Mouse (Mus musculus): ENCODE measurements around the gene Tsga10ip. TPM values are rescaled to one million over a fixed set of nuclear protein-coding genes. Genes with fewer than 3 reads are reported as not detected.

Gene Tsga10ip
- polyA plus RNA-seq, 1 experiment, result 0.59 TPM

DNA sequence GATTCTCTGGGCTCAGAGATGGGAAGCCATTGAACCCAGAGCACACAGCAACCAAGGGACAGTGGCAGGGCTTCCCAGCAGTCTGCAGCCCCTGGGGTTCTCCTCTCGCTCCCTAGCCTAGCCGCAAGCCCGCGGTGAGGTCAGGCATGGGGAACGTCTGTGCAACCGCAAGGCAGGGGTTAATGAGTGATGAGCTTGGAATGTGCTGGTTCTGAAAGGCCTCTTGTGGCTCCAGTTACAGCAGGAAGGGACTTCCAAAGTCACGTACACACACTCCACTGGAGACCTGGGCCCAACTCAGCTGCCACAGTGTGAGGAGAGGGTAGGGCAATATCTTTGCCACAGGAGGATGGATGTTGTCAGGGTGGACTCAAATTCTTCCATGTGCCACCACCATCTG lies 42.6 kb upstream of the Tsga10ip start:
- no peak for DNase-seq
- no peak for TF ChIP-seq POLR2A (IDR thresholded peaks at IDR 0.05; ENCODE audit: control insufficient read depth, extremely low read depth, insufficient read depth, low read length, poor library complexity)
- TF ChIP-seq CTCF (IDR thresholded peaks at IDR 0.05; ENCODE audit: borderline replicate concordance, control insufficient read depth, extremely low read depth, insufficient read depth, low read length, poor library complexity), result no peak
- Histone ChIP-seq H3K36me3 (ENCODE audit: control insufficient read depth, insufficient read depth, low read length) (no peaks in the 10 kb centered on the region), H3K4me3 (ENCODE audit: control insufficient read depth, insufficient read depth, low read length) (no peak overlapping the region), H3K27ac (ENCODE audit: control insufficient read depth, insufficient read depth, low read length) (no peak overlapping the region), H3K27me3 (ENCODE audit: control insufficient read depth, insufficient read depth, low read length) (peaks cover 14% of the 10 kb centered on the region), H3K4me1 (replicated peaks; ENCODE audit: control insufficient read depth, insufficient read depth, low read length) (peaks cover 20% of the 10 kb centered on the region)
- 71% methylated on average over 7 of the region's 7 CpGs for WGBS

DNA sequence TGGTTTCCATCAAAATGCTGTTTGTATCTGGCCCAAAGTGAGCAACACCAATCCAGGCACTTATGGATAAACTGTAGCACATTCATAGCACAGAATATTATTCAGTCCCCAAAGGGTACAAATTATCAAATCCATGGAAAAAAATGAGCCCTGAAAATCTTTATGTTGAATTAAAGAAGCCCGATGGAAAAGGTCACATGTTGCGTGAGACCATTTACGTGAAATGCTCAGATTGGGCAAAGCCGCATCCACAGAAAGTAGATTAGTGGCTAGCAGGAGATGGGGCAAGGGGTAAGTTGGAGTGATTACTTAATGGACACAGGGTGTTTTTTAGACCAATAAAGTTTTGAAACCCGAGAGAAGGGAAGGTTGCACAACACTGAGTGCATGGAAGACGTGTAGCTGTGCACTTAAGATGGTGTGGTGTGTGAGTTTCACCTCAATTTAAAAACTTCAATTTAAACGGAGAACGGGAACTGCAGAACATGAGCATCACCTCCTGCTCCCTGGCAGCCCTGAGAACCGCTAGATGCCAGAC lies 42.1 kb upstream of the Tsga10ip start:
- no peak for DNase-seq
- Histone ChIP-seq H3K27me3 (ENCODE audit: control insufficient read depth, insufficient read depth, low read length) (peaks cover 14% of the 10 kb centered on the region), H3K4me1 (replicated peaks; ENCODE audit: control insufficient read depth, insufficient read depth, low read length) (peaks cover 20% of the 10 kb centered on the region), H3K4me3 (ENCODE audit: control insufficient read depth, insufficient read depth, low read length) (no peak overlapping the region), H3K27ac (ENCODE audit: control insufficient read depth, insufficient read depth, low read length) (no peak overlapping the region), H3K36me3 (ENCODE audit: control insufficient read depth, insufficient read depth, low read length) (no peaks in the 10 kb centered on the region)
- 74% methylated on average over 9 of the region's 9 CpGs for WGBS
- TF ChIP-seq CTCF (IDR thresholded peaks at IDR 0.05; ENCODE audit: borderline replicate concordance, control insufficient read depth, extremely low read depth, insufficient read depth, low read length, poor library complexity), result no peak
- TF ChIP-seq POLR2A (IDR thresholded peaks at IDR 0.05; ENCODE audit: control insufficient read depth, extremely low read depth, insufficient read depth, low read length, poor library complexity), result no peak

DNA sequence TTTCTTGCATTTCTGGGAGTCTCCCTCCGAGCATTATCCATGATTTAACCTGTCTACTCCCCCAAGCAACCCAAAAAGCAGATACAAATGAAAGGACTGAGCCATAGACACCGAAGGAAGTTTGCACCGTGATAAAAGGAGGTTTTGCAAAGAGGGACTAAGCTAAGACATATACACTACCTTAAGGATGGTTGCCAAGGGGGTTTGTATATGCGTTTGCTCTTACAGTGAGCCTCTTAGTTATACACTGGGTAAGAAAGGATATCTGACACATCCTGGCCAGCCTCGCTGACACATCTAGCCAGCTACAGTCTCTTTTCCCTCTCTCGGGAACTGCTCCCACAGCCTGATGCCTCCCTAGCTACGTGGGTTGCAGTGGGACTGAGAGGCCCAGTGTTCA lies 31.6 kb upstream of the Tsga10ip start:
- WGBS, result 63% methylated on average over 7 of the region's 7 CpGs
- DNase-seq, result no peak
- H3K27ac ChIP-seq (ENCODE audit: control insufficient read depth, insufficient read depth, low read length), result peak overlapping the region; percentile 40
- no peak overlapping the region for H3K4me3 ChIP-seq (ENCODE audit: control insufficient read depth, insufficient read depth, low read length)
- H3K36me3 ChIP-seq (ENCODE audit: control insufficient read depth, insufficient read depth, low read length), result no peaks in the 10 kb centered on the region
- TF ChIP-seq CTCF (IDR thresholded peaks at IDR 0.05; ENCODE audit: borderline replicate concordance, control insufficient read depth, extremely low read depth, insufficient read depth, low read length, poor library complexity) (no peak), POLR2A (IDR thresholded peaks at IDR 0.05; ENCODE audit: control insufficient read depth, extremely low read depth, insufficient read depth, low read length, poor library complexity) (no peak)
- peaks cover 35% of the 10 kb centered on the region for H3K4me1 ChIP-seq (replicated peaks; ENCODE audit: control insufficient read depth, insufficient read depth, low read length)
- H3K27me3 ChIP-seq (ENCODE audit: control insufficient read depth, insufficient read depth, low read length), result no peaks in the 10 kb centered on the region

DNA sequence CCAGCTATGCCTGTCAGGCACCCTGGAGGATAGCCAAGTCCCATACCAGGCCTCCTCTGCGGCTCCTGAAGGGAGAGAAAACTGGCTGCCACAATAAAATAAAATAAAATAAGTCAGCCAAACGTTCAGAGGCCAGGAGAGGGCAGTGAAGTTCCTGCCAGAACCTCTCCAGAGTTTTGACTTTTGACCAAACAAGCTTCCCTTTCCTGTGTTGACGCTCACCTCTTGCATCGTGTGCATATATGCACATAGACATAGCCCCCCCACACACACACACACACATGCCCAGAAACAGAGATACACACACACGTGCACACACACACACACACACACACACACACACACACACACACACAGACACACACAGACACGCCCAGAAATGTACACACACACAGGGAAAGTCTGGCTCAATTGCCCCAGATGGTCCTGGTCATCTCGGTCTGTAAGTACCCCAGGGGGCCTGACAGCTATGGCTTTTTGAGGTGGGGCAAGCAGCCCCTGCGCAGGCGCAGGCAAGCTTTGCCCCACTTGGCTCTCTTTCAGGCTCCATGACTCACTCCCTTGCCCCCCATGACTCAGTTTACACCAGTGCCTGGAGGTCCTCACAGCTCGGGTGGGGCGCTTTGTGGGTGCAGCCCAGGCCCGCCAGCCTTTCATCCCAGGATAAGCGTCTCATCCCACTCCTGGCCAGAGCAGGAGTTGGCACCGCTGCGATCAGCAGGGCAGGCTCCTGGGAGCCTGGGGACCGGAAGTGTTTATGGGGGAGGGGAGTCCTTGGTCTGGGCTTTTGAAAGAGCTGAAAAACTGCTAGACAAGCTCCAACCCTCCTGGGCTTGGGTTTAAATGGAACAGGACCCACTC lies 30.9 kb upstream of the Tsga10ip start:
- DNase-seq, result peak; percentile 74
- no peaks in the 10 kb centered on the region for H3K36me3 ChIP-seq (ENCODE audit: control insufficient read depth, insufficient read depth, low read length)
- peaks cover 35% of the 10 kb centered on the region for H3K4me1 ChIP-seq (replicated peaks; ENCODE audit: control insufficient read depth, insufficient read depth, low read length)
- WGBS, result 2% methylated on average over 16 of the region's 16 CpGs
- no peaks in the 10 kb centered on the region for H3K27me3 ChIP-seq (ENCODE audit: control insufficient read depth, insufficient read depth, low read length)
- TF ChIP-seq POLR2A (IDR thresholded peaks at IDR 0.05; ENCODE audit: control insufficient read depth, extremely low read depth, insufficient read depth, low read length, poor library complexity) (peak; percentile 66), CTCF (IDR thresholded peaks at IDR 0.05; ENCODE audit: borderline replicate concordance, control insufficient read depth, extremely low read depth, insufficient read depth, low read length, poor library complexity) (no peak; the same call in 1 of the 2 replicates)
- peak overlapping the region; percentile 55 for H3K4me3 ChIP-seq (ENCODE audit: control insufficient read depth, insufficient read depth, low read length)
- peak overlapping the region; percentile 40 for H3K27ac ChIP-seq (ENCODE audit: control insufficient read depth, insufficient read depth, low read length)

DNA sequence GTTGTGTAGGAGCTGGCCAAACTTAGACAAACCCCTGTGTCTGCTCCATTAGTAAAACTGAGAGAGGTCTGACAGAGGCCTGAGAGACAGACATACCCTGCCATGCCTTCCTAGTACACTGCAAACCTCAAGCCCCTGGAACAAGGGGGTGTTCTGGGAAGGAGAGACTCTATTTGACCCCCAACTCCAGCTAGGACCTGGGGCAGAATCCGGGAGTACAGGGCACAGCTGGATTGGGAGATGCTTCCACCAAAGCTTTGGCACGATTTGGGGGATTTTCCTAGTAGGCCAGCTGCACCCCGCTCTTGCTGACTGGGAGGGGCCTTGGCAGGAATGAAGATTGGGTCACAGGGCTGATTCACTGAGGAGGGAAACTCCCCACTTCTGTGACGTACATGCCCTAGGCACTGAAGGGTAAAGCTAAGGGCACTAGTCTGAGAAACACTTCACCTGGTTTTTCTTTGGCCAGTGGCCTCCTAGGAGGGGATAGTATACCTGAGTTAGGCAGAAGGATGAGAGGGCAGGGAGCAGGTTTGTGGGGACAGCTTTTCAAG lies 29.7 kb upstream of the Tsga10ip start:
- Histone ChIP-seq H3K36me3 (ENCODE audit: control insufficient read depth, insufficient read depth, low read length) (0 out of 2 replicates have a peak, but pooled peaks cover 2% of the 10 kb centered on the region), H3K4me3 (ENCODE audit: control insufficient read depth, insufficient read depth, low read length) (no peak overlapping the region), H3K4me1 (replicated peaks; ENCODE audit: control insufficient read depth, insufficient read depth, low read length) (peaks cover 36% of the 10 kb centered on the region), H3K27ac (ENCODE audit: control insufficient read depth, insufficient read depth, low read length) (no peak overlapping the region), H3K27me3 (ENCODE audit: control insufficient read depth, insufficient read depth, low read length) (no peaks in the 10 kb centered on the region)
- DNase-seq, result no peak
- 85% methylated on average over 4 of the region's 4 CpGs for WGBS
- TF ChIP-seq CTCF (IDR thresholded peaks at IDR 0.05; ENCODE audit: borderline replicate concordance, control insufficient read depth, extremely low read depth, insufficient read depth, low read length, poor library complexity), result no peak
- no peak for TF ChIP-seq POLR2A (IDR thresholded peaks at IDR 0.05; ENCODE audit: control insufficient read depth, extremely low read depth, insufficient read depth, low read length, poor library complexity)

DNA sequence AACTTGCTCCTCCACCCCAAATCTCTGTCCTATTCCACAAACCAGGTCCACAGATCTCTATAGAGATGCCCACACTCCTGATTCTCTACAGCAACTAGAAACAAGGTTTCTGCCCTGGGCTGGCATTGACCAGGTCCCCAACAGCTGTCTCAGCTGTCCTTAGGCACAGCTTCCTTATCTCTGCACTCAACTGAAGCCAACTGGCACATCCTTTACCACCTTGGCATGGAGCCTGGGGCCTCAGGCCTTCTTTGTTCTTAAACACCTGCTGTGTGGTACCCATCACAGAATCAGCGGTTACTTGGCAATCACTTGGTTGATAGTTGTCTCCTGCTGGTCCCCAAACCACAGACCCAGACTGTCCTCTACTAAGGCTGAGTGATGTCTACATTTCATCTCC lies 28.1 kb upstream of the Tsga10ip start:
- TF ChIP-seq CTCF (IDR thresholded peaks at IDR 0.05; ENCODE audit: borderline replicate concordance, control insufficient read depth, extremely low read depth, insufficient read depth, low read length, poor library complexity), result no peak
- TF ChIP-seq POLR2A (IDR thresholded peaks at IDR 0.05; ENCODE audit: control insufficient read depth, extremely low read depth, insufficient read depth, low read length, poor library complexity), result no peak
- H3K4me1 ChIP-seq (replicated peaks; ENCODE audit: control insufficient read depth, insufficient read depth, low read length), result peaks cover 50% of the 10 kb centered on the region
- peak overlapping the region; percentile 35 for H3K27ac ChIP-seq (ENCODE audit: control insufficient read depth, insufficient read depth, low read length)
- 2% methylated on average over 1 of the region's 1 CpGs for WGBS
- H3K36me3 ChIP-seq (ENCODE audit: control insufficient read depth, insufficient read depth, low read length), result 0 out of 2 replicates have a peak, but pooled peaks cover 8% of the 10 kb centered on the region
- no peak overlapping the region for H3K4me3 ChIP-seq (ENCODE audit: control insufficient read depth, insufficient read depth, low read length)
- DNase-seq, result peak; percentile 25
- H3K27me3 ChIP-seq (ENCODE audit: control insufficient read depth, insufficient read depth, low read length), result no peaks in the 10 kb centered on the region
